Mouse (Mus musculus) testis, postnatal 14 days (tissue): ENCODE results near the gene Abtb1.

ENCODE experiments used
- DNase-seq: peaks from one replicate; pipeline ENCODE4 v3.0.0; 2021; ENCODE audit warnings: low spot score

The Abtb1 gene

GRCm38 (mm10) chr6:88803051-88803450 lies 38.7 kb downstream of the Abtb1 start:
- no peak for DNase-seq

DNA sequence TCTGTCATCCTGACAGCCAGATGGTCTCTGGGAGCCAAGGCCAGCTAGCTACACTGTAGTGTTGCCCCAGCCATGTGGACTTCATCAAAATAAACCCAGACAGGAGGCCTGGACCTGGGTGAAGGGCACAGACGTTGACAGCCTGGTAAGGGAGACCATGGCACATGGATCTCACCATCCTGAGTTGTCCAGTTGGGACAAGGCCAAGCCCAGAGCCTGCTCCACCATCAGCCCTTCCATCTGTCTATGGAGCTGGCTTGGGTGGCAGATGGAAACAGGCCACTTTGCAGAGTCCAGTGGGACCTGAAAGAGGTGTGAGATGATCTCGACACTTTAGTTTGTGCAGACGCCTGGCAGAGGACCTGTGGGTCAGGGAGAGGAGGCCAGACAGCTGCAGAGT lies 41.0 kb downstream of the Abtb1 start:
- no peak for DNase-seq

DNA sequence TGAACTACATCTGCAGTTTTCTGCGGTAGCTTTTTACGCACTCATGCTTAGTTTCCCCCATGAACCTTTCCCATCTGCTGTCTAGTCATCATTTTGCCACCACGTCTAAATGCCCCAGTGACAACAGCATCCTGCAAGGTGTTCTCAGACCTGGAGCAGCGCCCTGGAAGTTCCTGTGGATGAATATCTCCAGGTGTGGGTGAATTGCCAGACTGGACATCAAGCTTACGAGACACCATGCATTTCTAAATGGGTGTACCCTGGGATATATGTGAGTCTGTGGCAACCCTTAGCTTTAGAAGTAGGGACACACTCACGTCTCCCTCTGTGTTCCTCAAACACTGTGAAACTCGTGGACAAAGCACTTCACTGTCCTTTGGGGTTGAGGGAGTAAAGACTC lies 41.6 kb downstream of the Abtb1 start:
- DNase-seq = no peak

- DNase-seq = no peak
These were observed 47.2 kb downstream of the Abtb1 start for GRCm38 (mm10) chr6:88794561-88794971.

GRCm38 (mm10) chr6:88793872-88794271 lies 47.9 kb downstream of the Abtb1 start:
- no peak for DNase-seq

GRCm38 (mm10) chr6:88793243-88793642 lies 48.5 kb downstream of the Abtb1 start:
- no peak for DNase-seq

DNA sequence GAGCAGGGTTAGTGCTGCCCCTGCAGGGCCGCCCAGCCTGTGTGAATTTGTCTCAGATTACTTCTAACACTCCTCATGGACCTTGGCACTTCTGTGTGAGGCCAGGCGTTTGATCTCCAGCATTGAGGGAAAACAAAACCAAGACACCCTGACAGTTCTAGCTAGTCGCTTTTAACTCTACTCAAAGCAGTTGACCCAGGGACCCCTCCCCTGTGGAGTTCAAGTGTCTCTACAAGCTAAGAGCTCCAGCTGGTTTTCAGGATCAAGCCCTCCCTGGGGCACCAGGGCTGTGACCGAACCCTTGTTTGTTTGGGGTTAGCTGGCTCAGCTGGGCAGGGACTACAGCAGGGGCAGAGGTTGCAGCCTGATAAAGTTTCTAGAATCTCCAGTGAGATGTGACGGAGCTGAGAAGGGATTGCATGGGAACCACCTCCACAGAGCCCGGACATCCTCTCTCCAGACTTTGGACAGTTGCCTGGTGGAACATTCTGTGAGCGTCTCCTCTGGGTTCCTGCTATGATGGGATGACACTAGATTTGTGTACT lies 49.6 kb downstream of the Abtb1 start:
- DNase-seq = no peak

GRCm38 (mm10) chr6:88791299-88791698 lies 50.5 kb downstream of the Abtb1 start:
- DNase-seq = no peak

GRCm38 (mm10) chr6:88788219-88788618 lies 53.6 kb downstream of the Abtb1 start:
- no peak for DNase-seq

GRCm38 (mm10) chr6:88787496-88787895 lies 54.3 kb downstream of the Abtb1 start:
- no peak for DNase-seq

DNA sequence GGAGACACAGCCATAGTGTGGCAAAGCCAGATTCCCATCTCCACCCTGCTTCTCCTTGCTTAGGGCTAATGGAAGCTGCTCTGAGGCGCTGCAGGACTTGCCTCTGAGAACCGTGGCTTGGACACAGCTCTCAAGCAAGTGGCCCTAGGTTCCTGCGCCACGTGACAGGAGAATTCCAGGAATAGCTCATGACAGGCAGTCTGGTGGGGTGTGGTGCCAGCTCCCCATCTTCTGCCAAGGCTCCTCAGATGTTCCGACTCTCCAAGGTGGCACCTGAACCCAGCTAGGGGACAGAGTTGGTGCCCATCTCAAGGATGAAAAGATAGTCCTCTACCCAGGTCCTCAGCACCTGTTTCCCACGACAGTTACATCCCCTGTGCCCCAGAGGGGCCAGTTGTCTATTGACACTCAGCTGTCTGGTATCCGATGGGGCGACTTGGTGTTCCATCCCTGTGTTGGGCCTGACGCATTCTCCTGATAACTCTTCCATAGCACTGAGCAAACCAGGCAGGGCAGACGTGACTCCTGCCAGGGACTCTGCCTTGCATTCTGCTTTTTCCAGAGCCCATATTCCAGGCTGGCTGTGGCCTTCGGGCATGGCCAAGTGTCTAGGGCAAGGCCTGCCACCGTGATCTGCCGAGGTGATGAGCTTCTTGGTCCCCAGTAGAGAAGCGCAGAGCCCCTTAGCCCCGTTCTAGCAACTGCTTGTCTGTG lies 54.9 kb downstream of the Abtb1 start:
- DNase-seq = no peak
